Mouse (Mus musculus): Measurements from ENCODE around the gene Pcbp2.

The Pcbp2 gene

DNA sequence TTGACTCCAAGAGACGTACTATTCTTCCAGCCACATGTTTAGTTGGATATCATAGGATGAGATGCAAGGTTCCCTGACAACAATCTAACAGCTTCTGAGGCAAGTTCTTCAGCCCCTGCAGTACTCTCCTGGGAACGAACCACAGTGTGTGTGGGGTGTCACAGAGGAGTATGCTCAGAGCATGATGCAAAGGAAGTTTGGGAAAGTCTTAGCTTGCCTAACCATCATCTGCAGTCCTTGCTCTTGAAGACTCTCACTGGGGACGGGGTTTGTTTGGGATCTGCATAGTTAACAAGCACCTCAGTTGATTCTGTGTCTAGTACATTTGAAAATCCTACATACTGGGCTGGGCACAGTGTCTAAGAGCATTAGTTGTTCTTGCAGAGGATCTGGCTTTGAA lies 38.0 kb downstream of the Pcbp2 start:
- DNase-seq: no peak

DNA sequence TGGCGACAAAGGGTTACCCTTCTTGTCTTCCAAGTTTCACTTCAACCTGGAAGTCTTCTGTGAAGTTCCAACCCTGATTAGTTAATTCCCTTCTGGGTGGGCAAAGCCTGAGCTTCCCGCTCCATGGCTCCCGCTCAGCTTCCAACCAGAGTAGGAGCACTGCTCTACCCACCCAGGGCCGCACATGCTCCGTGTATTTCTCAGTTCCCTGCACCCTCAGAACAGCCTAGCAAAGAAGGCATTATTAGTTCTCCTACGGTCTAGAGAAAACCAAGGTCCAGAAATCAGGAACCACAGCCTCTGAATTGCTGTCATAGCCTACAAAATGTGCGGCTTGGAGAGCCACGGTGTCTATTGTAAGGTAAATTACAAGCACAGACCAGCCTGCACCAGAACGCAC lies 39.8 kb downstream of the Pcbp2 start:
- DNase-seq: no peak

DNA sequence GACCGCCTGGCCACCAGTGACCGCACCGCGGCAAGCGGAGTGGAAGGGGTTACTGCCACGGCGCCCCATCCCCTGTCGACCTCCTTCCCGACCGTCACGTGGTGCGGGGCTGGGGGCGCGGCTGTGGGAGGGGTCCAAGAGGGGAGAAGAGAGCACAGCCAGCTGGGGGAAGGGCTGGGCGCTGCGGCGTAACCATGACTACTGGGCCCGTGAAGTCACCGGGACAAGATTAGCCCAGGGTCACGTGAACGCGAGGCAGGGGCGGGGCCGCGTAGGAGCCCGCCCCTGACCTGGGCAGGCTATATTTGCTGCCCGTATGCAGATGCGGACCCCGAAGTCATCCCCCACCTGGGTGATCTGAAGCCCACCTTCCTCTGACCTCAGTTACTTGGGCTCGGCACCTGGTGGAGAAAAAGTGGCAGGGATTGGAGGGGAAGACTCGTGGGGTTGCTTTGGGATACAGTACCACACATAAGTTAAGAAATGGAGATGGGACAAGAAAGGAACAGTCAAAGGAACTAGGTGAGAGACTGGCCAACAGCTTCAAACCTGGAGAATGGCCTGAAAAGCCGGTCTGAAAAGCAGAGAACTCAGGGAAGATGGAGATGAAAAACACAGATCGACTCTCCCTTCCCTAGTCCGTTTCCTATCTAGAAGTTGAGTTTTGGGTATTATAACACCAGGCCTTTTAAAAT lies 40.4 kb downstream of the Pcbp2 start:
- peak; percentile 82 for DNase-seq

DNA sequence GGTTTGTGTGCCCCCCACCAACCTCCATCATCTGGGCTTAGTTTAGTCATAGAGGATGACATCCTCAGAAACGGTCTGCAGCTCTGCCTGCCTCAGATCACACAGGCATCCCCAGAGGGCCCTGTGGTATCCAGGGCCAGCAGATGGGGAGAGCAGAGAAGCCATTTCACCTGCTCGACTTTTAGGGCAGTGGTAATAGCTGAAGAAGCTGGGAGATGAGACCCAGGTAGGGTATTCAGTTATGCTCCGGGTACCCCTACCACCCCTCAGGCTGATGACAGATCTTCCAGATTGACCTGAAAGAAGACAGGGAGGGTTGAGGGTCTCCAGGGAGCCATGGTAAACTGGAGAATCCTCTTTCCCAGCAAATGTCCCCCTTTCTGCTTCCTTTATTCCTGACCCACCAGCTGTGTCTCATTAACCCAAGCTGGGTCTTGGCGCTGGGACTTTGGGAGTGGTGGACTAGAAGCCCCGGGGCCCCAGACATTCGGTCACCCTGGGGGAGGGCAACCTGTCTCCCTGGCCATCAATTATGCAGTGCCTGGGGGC lies 41.0 kb downstream of the Pcbp2 start:
- DNase-seq: no peak

DNA sequence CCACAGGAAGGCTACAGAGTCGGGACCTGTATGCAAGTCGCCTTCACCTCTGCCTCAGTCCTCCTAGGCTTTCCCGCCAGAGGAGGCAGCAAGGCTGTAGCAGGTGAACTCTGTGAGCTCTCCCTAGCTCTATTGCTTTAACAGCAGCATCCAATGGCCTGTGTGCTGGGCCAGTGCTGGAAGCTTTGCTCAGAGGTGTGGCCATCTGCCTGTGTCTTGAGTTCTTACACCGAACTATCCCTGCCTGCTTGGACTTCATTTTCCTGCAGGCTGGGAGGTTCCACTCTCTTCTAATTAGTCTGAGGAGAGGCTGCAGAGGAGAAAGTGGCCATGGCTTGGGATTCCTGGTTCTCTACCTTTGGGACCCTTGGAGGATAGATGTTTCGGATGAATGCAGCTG lies 41.7 kb downstream of the Pcbp2 start:
- DNase-seq: no peak

DNA sequence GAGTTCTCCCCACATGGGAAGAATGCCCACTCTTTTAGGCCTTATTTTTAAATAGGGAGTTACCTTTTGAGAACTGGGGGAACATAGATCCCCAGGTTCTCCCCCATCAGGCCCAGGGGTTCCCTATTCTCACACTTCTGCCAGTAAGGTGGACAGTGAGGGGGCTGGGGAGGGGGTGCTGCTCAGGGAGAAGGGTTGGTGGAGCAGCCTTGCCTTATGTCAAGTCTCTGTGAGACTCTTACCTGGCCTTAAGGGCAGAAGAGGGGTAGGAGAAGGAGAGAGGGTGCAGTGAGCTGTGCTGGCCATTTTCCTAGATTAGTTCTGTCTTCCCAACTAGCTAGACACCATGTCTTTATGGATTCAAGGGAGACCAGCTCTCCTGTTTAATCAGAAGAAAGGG lies 42.1 kb downstream of the Pcbp2 start:
- DNase-seq: no peak

DNA sequence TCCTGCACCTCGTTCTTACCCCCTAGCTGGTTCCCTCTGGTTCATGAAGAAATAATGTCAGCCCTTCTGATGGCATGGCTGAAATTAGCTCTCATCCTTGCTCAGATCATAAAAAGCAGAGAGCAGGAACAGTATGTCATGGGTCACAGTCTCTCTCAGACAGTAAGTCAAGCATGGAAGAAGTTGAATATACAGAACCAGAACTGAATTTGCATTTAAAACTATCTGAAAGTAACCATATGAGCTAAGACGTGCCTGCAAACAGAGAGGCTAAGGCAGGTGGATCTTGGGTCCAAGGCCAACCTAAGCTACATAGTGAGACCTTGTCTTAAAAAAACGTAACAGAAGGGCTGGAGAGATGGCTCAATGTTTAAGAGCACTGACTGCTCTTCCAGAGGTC lies 42.7 kb downstream of the Pcbp2 start:
- DNase-seq: no peak

DNA sequence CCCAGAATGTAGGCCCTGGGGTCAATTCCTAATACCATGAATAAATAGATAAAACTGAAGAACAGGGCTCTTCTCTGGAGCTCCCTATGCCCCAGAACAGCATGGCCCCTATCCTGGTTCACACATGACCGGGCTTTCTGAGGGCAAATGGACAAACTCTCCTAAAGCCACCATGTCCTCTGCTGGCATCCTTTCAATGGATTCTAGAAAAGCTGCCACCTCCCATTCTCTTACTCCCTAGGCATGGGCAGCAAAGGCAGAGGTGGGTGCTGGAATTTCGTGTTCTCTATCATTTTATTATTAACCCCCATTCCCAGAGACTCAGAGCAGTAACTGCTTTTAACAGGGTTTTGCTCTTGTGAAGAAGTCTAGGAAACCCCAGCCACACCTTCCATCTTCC lies 44.9 kb downstream of the Pcbp2 start:
- no peak for DNase-seq

DNA sequence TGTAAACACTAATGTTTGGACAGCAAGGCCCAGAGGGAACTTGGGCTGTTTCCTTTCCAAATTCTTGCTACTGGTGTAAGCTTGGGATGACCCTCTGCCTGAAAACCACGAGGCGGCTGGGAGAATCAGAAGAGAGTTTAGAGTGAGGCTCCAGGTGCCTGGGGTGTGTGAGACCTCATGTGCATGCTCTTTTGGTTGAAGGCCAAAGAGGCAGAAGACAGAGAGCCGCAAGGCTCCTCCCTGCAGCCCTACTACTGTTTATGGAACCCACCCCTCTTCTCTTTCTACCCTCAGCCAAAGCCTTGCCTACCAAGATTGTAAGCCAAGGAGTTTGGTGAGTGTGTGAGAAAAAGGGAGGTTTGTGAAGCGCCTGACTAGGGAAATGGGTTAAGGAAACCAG lies 45.5 kb downstream of the Pcbp2 start:
- DNase-seq: no peak

DNA sequence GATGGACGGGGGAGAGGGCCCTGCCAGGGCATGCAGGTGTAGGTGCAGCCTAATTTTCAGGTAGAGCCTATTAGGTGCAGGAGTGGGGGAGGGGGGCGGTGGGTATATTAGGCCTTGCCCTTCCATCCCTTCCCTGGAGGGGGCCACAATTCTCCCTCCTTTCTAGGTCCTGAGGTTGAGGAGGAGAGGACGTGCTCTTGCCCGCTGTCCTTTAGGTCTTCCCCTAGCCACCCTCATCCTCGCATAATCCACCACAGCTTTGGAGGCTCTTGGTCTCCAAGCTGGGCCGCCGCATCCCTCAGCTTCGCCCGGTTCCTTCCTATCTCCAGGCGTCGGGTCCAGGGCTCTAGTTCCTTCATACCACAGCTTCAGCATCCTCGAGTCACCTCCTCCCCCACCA lies 46.0 kb downstream of the Pcbp2 start:
- no peak for DNase-seq

DNA sequence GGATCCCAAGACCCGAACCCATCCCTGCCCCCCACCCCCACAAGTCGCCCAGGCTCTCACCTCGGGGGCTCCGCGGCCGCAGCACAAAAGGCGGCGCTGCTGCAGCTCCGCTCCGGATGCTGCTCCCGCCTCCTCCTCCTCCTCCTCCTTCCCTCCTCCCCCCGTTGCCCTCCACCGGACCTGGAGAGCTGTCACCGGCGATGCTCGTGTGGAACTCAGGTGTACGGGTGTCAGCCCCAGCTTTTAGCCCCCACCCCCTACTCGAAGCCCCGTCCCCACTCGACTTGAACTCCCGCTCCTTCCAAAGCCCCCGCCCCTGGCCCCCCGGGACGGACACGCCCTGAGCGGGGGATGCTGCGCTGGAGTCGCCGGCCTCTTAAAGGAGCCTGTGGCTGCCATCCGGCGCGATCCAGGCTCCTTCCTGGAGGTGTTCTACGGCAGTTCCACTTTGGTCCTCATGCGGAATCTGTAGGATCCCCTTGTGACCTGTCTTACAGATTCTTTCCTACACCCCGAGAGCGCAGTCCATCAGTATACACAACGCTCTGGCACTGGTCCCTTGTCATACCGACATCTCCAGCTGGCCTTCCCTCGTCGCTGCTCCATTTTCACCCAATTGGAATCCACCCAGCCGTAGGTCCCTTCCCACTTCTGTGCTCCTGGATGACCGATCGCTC lies 46.5 kb downstream of the Pcbp2 start, which contains the start of gene Map3k12:
TSS of gene Map3k12 (minus strand) at position 337 of the 677 bp plus-strand sequence.
- peak; percentile 69 for DNase-seq

DNA sequence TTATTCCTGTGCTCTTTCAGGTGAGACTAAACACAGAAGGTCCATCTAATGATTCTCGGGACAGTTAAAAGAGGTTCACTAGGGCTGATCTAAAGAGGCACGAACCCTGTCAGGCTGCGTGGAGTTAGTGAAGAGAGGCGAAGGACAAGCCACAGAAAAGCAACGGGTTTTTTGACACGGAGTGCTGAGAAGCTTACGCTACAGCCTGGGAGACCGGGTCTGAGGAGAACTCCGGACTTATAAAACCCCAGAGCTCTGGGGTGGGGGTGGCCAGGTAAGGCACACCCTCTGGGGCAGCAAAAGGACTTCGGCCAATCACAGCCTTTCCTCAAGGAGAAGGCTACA lies 47.3 kb downstream of the Pcbp2 start:
- DNase-seq: no peak

DNA sequence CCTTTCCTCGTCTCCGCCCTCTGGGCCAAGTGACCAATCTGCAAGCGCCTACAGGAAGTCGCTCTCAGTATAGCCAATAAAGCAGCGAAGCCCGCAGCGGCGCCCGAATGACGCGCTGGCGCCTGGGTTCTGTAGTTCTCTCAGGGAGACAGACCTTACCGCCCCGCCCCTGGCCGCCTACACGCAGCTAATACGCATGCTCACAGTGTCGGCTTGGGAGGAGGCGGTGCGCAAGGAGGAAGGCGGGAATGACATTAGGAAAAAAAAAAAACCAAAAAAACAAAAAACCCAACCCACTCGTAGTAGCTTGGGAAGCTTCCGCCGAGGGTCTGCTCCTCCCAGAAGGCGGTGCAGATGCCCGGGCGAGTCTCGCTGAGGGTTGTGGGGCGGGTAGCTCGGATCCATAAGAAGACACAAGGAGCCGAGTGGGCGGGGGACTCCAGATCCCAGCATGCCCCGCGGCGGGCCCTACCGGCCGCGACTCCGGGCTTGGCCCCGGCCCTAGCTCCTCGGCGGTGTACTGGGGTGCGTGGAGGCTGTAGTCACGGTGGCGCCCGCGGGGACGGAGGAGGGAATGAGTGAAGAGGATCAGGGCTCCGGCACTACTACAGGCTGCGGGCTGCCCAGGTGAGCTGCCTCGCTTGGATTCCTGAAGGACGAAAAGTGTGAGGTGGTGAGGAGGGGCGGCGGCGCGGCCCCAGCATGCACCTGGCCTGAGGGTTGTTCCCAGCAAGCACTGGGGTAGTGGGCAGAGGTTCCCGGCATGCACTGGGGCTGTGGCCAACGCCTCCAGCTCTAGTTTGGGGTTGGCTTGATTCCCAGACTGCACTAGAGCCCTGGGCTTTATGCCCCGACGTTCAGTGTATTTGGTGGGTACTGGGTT lies 47.9 kb downstream of the Pcbp2 start, which contains the start of gene Tarbp2:
TSS of gene Tarbp2 (plus strand) at position 217 of the 883 bp plus-strand sequence.
- DNase-seq: peak; percentile 99

DNA sequence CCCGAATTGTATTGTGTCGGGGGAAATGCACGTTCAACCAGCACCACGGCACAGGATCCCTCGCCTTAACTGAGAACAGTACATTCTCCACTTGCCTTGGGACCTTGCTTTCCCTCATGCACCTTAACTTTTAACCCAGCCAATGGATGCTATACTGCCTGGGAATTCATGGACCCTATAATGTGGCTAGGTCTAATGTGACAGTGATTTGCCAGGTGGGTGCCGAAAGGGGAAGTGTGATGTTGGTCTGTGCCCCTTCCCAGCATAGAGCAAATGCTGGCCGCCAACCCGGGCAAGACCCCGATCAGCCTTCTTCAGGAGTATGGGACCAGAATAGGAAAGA lies 48.5 kb downstream of the Pcbp2 start:
- no peak for DNase-seq

DNA sequence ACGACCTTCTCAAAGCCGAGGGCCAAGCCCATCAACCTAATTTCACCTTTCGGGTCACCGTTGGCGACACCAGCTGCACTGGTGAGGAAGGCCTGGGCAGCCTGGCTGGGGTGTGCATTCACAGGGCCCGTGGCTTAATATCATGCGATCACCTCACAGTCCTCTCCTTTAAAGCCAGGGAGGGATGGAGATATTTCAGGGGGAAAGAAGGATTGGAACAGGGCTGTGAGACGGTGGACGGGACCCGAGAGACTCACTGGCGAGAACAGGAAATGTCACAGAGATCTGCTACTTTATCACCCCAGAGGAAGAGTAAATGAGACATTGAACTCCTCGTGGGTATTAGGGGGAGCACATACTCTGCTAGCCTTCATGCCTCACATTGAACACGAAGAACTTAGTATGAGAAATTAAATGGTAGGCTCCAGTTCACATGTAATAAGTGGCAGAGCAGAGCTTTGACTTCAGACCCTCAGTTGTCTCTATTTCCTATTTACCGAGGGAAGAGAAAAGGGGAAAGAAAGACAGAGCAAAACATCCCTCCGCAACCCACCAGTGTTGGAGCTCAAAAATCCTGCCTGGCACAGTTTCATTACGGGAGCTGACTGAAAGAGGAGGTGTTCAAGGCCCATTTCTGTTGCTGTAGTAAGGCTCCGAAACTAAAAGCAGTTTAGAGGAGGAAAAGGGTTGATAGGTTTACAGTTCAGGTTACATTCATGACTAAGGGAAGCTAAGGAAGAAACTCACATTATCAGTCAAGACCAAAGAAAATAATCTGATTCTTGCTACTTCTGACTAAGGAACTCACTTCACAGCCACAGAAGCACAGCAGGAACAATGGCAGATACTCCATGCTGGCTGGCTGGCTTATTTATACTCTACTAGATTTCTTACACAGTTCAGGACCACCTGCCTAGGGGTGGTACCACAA lies 49.1 kb downstream of the Pcbp2 start:
- no peak for DNase-seq

DNA sequence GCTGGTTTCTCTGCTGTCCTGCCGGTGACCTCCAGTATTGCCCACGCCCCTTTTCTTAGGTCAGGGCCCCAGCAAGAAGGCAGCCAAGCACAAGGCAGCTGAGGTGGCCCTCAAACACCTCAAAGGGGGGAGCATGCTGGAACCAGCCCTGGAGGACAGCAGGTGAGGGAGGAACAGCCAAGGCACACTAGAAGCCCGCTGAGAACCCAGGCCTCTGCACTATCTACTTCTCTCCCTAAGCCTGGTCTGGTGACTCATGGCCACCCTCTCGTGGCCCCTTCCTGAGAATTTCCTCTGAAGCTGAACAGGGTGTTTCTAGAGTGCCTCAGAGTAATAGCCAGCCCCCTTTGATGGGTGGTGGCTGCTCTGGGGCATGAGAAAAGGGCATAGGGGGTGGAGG lies 50.1 kb downstream of the Pcbp2 start:
- no peak for DNase-seq

DNA sequence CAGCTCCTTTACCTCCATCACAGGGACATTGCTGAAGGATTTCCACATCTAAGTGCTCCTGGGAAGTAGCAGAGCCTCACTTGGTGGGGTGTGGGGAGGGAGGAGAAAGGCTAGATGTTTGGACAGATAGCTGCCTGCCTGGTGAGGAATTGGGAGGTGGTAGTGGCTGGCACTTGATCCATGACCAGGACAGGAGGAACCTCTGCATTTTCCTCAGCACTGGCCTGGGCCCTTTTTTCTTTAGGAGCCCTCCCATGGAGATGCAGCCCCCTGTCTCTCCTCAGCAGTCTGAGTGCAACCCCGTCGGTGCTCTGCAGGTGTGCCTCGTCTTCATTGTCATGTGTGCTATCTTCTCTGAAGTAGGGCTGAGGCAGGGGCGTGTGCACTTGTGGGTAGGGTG lies 51.1 kb downstream of the Pcbp2 start:
- DNase-seq: no peak

DNA sequence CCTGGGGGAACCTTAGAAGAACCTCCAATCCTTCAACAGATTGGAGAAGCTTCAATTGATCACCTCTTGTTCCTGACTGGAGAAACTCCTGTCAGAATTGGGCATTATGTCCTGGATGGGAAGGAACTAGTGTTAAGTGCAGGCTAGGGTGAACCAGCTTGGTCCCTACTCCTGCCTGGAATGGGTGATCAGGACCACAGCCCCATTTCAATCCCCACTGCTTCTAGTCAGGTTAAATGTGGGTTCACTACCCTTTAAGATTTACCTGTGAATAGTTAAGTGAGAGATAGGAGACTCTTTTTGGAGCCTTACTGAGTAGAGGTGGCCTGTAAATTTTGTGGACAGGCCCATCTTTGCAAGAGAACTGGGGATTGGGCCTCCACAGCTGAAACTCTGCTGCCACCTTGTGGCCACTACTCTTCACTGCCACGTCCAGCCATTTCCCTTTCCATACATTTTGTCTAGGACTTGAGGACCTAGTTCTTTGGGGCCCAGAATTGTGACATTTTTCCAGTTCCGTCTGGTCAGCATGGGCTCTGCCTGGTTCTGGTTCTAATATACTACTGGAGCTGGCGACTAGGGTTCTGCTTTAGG lies 54.6 kb downstream of the Pcbp2 start, which contains the start of gene Npff:
TSS of gene Npff (minus strand) at position 51 of the 594 bp plus-strand sequence.
- DNase-seq: peak; percentile 80

DNA sequence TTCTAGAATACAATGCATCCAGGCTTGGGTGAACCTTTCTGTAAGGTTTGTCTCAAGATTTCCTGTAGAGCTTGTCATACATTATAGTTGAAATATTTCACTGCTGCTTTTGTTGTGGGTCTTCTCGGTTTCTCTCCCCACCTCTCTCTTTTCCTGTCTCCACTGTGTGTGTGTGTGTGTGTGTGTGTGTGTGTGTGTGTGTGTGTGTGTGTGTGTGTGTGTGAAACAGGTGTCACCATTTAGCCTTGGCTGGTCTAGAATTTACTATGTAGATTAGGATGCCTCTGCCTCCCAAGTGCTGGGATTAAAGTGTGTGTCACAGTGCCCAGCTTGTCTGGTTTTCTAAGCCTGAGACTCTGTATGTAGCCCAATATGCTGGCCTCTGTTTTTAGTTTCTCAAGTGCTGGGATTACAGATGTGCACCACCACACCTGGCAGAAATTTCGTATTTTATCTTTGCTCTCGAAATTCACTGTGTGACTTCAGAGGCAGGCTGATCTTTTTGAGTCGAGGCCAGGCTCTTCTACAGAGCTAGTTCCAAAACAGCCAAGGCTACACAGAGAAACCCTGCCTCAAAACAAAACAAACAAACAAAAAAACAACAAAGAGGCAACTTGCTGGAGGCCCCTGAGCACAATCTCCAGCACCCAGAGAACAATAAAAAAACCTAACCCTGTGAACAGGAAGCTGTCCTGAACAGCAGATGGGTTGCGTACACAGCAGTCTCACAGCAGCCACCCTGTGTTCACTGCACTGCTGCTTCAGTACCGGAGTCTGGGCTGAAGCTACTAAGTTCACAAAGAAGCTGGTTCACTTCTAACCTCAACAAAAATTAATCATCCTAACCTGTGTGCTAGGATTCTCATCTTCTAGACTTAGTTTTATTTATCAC lies 56.0 kb downstream of the Pcbp2 start:
- no peak for DNase-seq

DNA sequence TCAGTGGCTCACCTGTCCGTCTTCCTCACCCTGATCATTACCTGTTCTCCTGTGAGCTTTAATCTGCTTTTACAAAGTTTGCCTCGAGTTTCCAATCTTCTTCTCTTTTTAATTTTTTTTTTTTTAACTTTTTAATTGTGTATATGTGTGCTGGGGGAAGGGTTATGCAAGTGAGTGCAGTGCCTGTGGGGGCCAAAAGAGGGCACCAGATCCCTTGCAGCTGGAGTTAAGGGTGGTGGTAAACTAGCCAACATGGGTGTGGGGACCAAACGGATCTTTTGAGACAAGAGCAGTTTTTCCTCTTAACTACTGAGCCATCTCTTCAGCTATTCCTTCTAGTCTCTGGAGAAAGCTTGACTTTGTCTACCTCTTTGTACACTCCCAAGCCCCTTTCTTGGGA lies 57.6 kb downstream of the Pcbp2 start:
- no peak for DNase-seq

DNA sequence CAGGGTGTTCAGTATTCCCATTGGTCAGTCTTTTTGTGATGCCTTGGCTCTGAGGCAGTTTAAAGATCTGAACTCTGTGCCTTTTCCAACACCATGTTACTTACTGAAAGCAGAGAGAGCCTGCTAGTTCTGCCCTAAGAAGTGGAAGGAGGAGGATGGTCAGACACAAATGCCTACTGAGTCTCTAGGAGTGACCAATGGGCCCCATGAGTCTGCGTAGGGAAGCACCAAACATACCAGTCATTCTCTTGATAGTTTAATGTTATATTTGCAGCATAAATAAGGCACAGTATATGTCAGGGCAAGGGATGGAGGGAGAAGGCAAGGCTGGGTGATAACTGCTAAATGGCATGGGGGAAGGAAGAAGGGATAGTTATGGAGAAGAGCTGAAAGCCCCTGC lies 58.1 kb downstream of the Pcbp2 start:
- no peak for DNase-seq
